Mouse (Mus musculus): ENCODE results near the gene Ikzf4. TPM values are rescaled to one million over a fixed set of nuclear protein-coding genes. Genes with fewer than 3 reads are reported as not detected.

The Ikzf4 gene
- polyA plus RNA-seq, 1 experiment, result 1.2 TPM

- H3K27ac ChIP-seq (ENCODE audit: control insufficient read depth, insufficient read depth, low read depth, low read length), result no peak overlapping the region
- H3K36me3 ChIP-seq (ENCODE audit: control insufficient read depth, insufficient read depth, low read length), result no peaks in the 10 kb centered on the region
- H3K4me1 ChIP-seq (ENCODE audit: control insufficient read depth, insufficient read depth, low read length), result peaks cover 13% of the 10 kb centered on the region
- H3K4me3 ChIP-seq (ENCODE audit: control insufficient read depth, low read depth, low read length), result no peak overlapping the region
- TF ChIP-seq CTCF (IDR thresholded peaks at IDR 0.05; ENCODE audit: control insufficient read depth, insufficient read depth, insufficient replicate concordance, low read depth, low read length) (no peak), POLR2A (IDR thresholded peaks at IDR 0.05; ENCODE audit: control insufficient read depth, low read depth, low read length) (no peak)
- H3K27me3 ChIP-seq (ENCODE audit: control insufficient read depth, insufficient read depth, low read length), result no peaks in the 10 kb centered on the region
Observed at GRCm38 (mm10) chr10:128583644-128584043, 62.1 kb downstream of the Ikzf4 start.

Other genes starting within 250 kb of the Ikzf4 start
- gene Slc39a5, start 244.8 kb downstream of the Ikzf4 start, polyA plus RNA-seq (2012; rRNA removed), result 0.14 and 0.18 TPM in 2 replicates
- gene Nabp2, start 234.5 kb downstream of the Ikzf4 start, polyA plus RNA-seq (2012; rRNA removed), result 22.5 and 27.7 TPM in 2 replicates
- gene Rnf41, start 234.3 kb downstream of the Ikzf4 start, polyA plus RNA-seq (2012; rRNA removed), result 82.6 and 84.1 TPM in 2 replicates
- 138 and 141 TPM in 2 replicates for gene Smarcc2, start 186.7 kb downstream of the Ikzf4 start, polyA plus RNA-seq (2012; rRNA removed)
- 191 and 248 TPM in 2 replicates for gene Myl6, start 151.8 kb downstream of the Ikzf4 start, polyA plus RNA-seq (2012; rRNA removed)
- gene Myl6b, start 147.3 kb downstream of the Ikzf4 start, polyA plus RNA-seq (2012; rRNA removed), result 20.3 and 23.2 TPM in 2 replicates
- gene Esyt1, start 120.1 kb downstream of the Ikzf4 start, polyA plus RNA-seq (2012; rRNA removed), result 1.6 and 3.1 TPM in 2 replicates
- gene Zc3h10, start 98.2 kb downstream of the Ikzf4 start, polyA plus RNA-seq (2012; rRNA removed), result 29.9 and 33.9 TPM in 2 replicates
- 1,504 and 1,952 TPM in 2 replicates for gene Rpl41, start 96.7 kb downstream of the Ikzf4 start, polyA plus RNA-seq (2012; rRNA removed)
- 31.7 and 36.5 TPM in 2 replicates for gene Pa2g4, start 80.0 kb downstream of the Ikzf4 start, polyA plus RNA-seq (2012; rRNA removed)
- gene Erbb3, start 56.3 kb downstream of the Ikzf4 start, polyA plus RNA-seq (2012; rRNA removed), result 0.77 and 2.1 TPM in 2 replicates
- gene Rps26, start 19.2 kb downstream of the Ikzf4 start, polyA plus RNA-seq (2012; rRNA removed), result 296 and 407 TPM in 2 replicates
- 7.0 and 9.7 TPM in 2 replicates for gene Suox, start 28.1 kb upstream of the Ikzf4 start, polyA plus RNA-seq (2012; rRNA removed)
- 27.6 and 31.1 TPM in 2 replicates for gene Rab5b, start 50.3 kb upstream of the Ikzf4 start, polyA plus RNA-seq (2012; rRNA removed)
- 24.6 and 27.7 TPM in 2 replicates for gene Pmel, start 58.2 kb upstream of the Ikzf4 start, polyA plus RNA-seq (2012; rRNA removed)
- 53.1 and 61.0 TPM in 2 replicates for gene Cdk2, start 59.0 kb upstream of the Ikzf4 start, polyA plus RNA-seq (2012; rRNA removed)
- 124 TPM in 2 replicates for gene Dgka, start 98.9 kb upstream of the Ikzf4 start, polyA plus RNA-seq (2012; rRNA removed)
- gene Pym1, start 101.9 kb upstream of the Ikzf4 start, polyA plus RNA-seq (2012; rRNA removed), result 19.5 TPM in 2 replicates
- 1.3 and 1.6 TPM in 2 replicates for gene Mmp19, start 144.9 kb upstream of the Ikzf4 start, polyA plus RNA-seq (2012; rRNA removed)
- gene Dnajc14, start 158.1 kb upstream of the Ikzf4 start, polyA plus RNA-seq (2012; rRNA removed), result 8.9 and 10.4 TPM in 2 replicates
- 7.7 and 8.2 TPM in 2 replicates for gene Tmem198b, start 158.4 kb upstream of the Ikzf4 start, polyA plus RNA-seq (2012; rRNA removed)
- gene Sarnp, start 171.3 kb upstream of the Ikzf4 start, polyA plus RNA-seq (2012; rRNA removed), result 11.0 and 13.2 TPM in 2 replicates
- 77.4 and 91.8 TPM in 2 replicates for gene Ormdl2, start 175.7 kb upstream of the Ikzf4 start, polyA plus RNA-seq (2012; rRNA removed)
- gene Gdf11, start 245.7 kb upstream of the Ikzf4 start, polyA plus RNA-seq (2012; rRNA removed), result 0.82 and 0.93 TPM in 2 replicates

Data from testis, adult 2 months (tissue).